Mouse (Mus musculus) mouse embryonic stem cell (cell line): ENCODE measurements around the gene Neurod1.

Source experiments
- in situ Hi-C, 2 experiments: fragments of 300-500 bp; cut with MboI; formaldehyde crosslinking; loops; 1 replicate in 1 of 2; 3 replicates in 1 of 2; pipeline ENCODE4 v1.14.3; 2019 to 2020; ENCODE audit warnings: low sequenced_read_pairs in 2 of 2, low pct_unique_long_range_greater_than_20kb in 1 of 2, mixed read lengths in 1 of 2; ENCODE audit not compliant: unreplicated experiment in 1 of 2

The Neurod1 gene

GRCm38 (mm10) chr2:79456575-79457349 is at the start of gene Neurod1, which contains the start of gene Cerkl:
Neurod1 (minus strand) TSS chr2:79456751.
Cerkl (minus strand) TSS chr2:79456785.
- in situ Hi-C loops: no loop called here

GRCm38 (mm10) chr2:79498990-79499755 is 42.6 kb upstream of the Neurod1 start:
- in situ Hi-C loops: loop anchor here (5.0 kb wide), 2 partner anchors 127 to 132 kb away; no protein-coding TSS in a partner anchor

GRCm38 (mm10) chr2:79485127-79485526 is 28.6 kb upstream of the Neurod1 start:
- in situ Hi-C loops: no loop called here

- in situ Hi-C loops: no loop called here
Observed at GRCm38 (mm10) chr2:79482511-79482910, 26.0 kb upstream of the Neurod1 start.

- in situ Hi-C loops: no loop called here
Observed at GRCm38 (mm10) chr2:79462411-79462810, 5.9 kb upstream of the Neurod1 start.

GRCm38 (mm10) chr2:79461861-79462260 is 5.3 kb upstream of the Neurod1 start:
- in situ Hi-C loops: no loop called here

GRCm38 (mm10) chr2:79460586-79460985 is 4.0 kb upstream of the Neurod1 start:
- in situ Hi-C loops: no loop called here

- in situ Hi-C loops: no loop called here
Observed at GRCm38 (mm10) chr2:79460107-79460506, 3.6 kb upstream of the Neurod1 start.

GRCm38 (mm10) chr2:79459061-79460045 is 2.8 kb upstream of the Neurod1 start:
- in situ Hi-C loops: no loop called here

GRCm38 (mm10) chr2:79457932-79458331 is 1.4 kb upstream of the Neurod1 start:
- in situ Hi-C loops: no loop called here

- in situ Hi-C loops: no loop called here
Observed at GRCm38 (mm10) chr2:79457434-79457833, 883 bp upstream of the Neurod1 start.

- in situ Hi-C loops: no loop called here
Observed at GRCm38 (mm10) chr2:79455646-79456045, 905 bp downstream of the Neurod1 start.

GRCm38 (mm10) chr2:79454786-79455446 is 1.6 kb downstream of the Neurod1 start:
- in situ Hi-C loops: no loop called here

GRCm38 (mm10) chr2:79453901-79454781 is 2.4 kb downstream of the Neurod1 start:
- in situ Hi-C loops: no loop called here

GRCm38 (mm10) chr2:79451438-79451837 is 5.1 kb downstream of the Neurod1 start:
- in situ Hi-C loops: no loop called here

GRCm38 (mm10) chr2:79450684-79451394 is 5.7 kb downstream of the Neurod1 start:
- in situ Hi-C loops: no loop called here

GRCm38 (mm10) chr2:79449371-79449770 is 7.2 kb downstream of the Neurod1 start:
- in situ Hi-C loops: no loop called here
